Mouse (Mus musculus) right cerebral cortex, postnatal 14 days (tissue): ENCODE data around the gene Aox3.

Source experiments
- DNase-seq: peaks from one replicate; pipeline ENCODE4 v3.0.0; 2022

The Aox3 gene

GRCm38 (mm10) chr1:58107066-58107465, 5.9 kb upstream of the Aox3 start:
- DNase-seq = no peak

DNA sequence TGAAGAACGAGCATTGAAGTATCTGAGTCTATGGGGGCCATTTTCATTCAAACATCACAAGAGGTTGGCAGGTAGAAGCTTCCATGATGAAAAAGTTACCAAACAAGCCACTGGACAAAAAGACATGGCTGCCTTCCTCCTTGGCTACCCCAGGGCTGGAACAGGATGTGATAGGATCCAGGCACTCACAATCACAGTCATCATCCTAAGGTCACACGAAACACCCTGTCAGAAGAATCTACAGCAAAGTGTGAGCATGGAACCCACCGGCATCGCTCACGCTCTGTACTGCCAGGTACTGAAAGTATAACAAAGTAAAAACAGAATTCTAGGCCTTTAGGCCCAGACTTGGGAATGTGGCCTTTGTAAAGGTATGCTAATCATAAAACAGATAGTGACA, 2.7 kb upstream of the Aox3 start:
- DNase-seq = no peak

DNA sequence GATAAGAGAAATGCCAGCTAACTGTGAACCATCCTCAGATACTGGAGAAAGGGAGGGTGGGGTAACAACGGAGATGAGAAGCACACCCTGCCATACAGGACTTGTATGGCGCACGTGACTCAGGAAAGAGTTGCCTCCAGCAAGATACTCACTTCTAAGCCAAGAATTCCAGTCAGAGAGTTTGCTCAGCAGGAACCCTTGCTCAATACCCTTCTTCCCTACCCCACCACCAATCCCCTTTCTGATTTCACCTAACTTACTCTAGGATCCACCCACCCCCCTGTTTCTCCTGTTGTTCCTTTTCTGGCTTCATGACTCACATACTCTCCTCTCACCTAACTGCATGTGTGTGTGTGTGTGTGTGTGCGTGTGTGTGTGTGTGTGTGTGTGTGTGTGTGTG, 1.6 kb upstream of the Aox3 start:
- no peak for DNase-seq

DNA sequence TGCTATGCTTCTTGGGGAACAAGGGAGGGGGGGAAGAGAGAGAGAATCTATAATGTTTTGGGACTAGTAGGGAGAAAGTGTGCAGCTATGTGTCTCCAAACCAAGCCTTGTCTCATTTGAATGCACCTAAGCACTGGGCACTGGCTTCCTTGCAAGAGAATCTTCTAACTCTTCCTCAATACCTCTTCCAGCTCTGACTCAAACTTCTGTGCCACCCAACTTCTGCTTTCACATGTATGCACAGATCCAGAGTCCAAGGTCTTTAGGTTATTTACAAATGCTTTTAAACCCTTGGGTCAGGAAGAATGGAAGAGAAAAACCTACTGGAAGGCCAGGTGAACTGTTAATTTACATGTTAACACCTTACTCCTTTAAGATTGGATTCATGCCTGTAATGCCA, 511 bp downstream of the Aox3 start:
- DNase-seq = no peak

DNA sequence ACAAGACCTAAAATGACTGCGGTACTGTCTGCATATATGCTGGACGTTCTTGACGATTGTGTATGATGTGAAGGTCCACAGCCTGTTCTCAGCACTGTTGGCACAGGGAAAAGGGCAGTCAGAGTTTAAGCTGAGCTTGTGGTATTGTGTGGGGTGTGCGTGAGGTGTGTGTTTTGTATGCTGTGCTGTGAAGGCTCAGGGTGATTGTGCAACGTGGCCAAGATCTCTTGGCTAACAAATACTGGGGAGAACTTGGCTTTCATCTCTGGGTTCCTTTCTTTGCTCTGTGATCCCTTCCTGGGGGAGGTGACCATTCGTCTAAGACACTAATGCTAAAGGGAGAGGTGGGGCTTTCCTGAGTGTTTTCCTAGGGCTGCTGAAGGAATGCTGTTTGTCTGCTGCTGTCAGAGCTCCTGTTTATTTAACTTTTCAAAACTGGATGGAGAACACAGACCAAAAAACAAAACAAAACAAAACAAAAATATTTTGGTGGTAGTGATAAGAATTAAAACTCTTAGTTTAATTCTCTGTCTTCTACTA, 1.2 kb downstream of the Aox3 start:
- DNase-seq = no peak

- DNase-seq = no peak
Measured at GRCm38 (mm10) chr1:58114666-58115375, 1.9 kb downstream of the Aox3 start.

GRCm38 (mm10) chr1:58118231-58118630, 5.3 kb downstream of the Aox3 start:
- no peak for DNase-seq

DNA sequence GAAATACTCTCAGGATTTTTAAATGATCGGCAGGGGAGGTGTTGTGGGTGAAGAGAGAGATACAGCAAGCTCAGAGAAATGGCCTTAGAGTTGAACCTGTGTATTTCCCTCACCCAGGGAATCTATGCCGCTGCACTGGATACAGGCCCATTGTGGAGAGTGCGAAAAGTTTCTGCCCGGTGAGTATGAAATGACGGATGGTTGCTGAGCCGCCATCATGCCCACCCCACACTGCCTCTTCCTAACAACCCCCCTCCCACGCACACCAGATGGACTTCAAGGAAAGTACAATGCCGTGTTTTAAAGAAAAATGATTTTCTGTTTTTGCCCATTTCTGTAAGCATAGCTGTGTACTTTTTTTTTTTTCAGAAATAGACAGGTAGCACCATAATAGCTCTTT, 12.0 kb downstream of the Aox3 start:
- DNase-seq = no peak

DNA sequence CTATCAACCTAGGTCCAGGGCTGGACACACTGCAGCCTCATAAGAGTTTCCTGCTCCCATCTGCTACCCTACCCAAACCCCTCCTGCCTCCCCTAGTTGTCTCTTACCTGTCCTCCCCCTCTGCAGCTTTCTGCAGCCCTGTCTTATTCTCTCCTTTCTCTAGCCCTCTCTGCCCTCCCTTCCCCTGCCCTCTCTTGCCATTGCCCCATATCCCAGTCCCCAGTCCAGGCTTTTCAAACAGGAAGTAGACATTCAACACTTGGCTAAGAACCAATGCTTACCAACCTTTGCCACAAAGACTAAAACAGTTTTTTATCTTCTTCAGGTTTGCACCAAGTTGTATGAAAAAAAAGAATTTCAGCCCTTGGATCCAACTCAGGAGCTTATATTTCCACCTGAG, 25.0 kb downstream of the Aox3 start:
- DNase-seq = no peak

- DNase-seq = no peak
Measured at GRCm38 (mm10) chr1:58138986-58139385, 26.1 kb downstream of the Aox3 start.

DNA sequence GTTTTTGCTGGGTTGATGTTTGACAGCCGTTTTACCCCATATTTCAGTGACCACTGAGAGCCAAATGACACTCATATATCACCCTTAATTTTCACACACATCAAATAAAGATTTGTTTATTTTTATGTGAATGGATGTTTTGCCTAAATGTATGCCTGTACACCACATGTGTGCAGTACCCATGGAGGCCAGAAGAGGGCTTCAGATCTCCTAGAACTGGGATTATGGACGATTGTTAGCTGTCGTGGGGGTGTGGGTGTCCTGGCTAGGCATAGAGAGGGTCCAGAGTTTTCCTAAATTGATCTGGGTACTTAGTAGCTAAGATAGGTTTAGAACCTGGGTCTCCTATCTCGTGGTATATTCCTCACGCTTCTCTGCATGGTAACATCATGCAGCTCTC, 27.7 kb downstream of the Aox3 start:
- DNase-seq = no peak

DNA sequence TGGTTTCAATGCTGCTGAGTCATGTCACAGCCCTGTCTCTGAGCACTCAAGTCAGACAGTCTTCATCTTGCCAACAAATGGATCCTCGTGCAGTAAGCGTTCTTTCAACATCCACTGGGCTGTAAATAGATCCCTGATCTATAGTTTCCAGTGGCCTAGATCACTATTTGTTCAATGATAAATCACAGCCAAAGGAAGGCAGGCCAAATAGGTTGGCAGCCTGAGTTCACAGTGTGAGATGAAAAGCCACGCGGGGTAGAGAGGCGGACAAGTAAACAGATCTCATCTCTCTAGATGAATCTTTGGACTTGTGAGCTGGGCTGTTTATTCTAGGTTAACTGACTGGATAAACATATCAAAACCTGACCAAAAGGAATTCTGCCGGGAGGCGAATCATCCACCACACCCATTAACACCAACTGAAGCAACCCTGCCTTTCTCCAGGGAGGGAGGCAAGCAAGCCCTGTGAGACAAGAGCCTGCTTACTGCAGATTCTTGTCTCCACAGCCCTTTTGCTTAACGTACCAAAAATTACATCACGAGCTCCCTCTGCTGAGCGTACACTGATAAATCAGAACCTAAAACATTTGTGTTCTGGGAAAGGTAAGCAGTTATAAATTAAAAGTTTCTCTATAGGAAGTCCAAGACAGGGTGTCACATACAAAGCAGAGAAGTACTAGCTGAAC, 31.6 kb downstream of the Aox3 start:
- DNase-seq = peak; percentile 59

GRCm38 (mm10) chr1:58146026-58146425, 33.1 kb downstream of the Aox3 start:
- DNase-seq = no peak

DNA sequence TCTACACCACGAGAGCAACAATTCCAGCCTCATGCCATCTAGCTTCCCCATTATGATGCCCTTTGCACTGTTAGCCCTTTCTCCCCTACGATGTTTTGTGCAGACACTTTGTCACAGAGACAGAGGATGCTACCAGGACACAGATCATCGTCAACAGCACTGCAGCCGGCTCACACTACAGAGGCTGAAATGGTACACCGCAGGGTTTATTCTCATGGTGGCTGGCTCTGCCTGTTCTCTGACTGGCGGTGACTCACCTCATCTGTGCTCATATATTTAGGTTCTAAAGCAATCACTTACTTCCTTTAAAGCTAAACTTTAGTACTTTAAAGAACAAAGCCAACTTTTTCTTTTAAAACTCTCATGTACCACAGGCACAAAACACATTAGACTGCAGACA, 34.8 kb downstream of the Aox3 start:
- DNase-seq = no peak

- no peak for DNase-seq
Measured at GRCm38 (mm10) chr1:58152247-58152646, 39.3 kb downstream of the Aox3 start.

DNA sequence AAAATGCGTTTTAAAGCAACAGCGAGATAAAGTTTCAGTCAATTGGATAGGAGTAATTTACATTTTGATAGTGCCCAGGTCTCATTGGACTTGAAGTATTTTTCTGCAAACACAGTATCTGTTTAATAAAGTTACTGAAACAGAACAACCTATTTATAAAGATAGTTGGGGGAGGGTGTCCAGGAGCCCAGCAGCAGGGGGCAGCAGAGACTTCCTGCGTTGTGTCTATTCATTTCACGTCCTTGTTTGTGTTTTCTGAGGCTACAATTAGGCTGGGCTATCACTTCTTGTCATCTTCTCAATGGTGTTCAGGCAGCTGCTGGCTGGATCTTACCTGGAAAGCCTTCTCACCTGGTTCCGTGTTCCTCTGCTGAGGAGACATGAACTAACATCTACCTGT, 43.8 kb downstream of the Aox3 start:
- DNase-seq = peak; percentile 73

DNA sequence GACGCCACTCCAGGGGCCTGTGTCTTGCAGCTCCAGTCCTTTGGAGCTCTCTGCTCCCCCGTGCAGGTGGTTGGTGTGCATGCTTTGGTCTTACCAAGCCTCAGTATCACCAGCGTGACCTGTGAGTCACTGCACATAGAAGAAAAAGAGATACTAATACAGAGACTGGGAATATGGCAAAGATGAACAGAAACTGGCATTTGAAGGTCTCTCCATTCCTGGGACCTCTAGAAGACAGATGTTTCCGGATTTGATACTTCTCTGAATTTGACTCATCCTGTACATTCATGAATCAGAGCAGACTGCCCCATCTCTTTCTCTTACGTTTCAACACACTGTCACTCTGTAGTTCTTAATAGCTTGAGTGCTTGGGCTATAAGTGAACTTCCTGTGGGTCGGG, 57.0 kb downstream of the Aox3 start:
- no peak for DNase-seq

DNA sequence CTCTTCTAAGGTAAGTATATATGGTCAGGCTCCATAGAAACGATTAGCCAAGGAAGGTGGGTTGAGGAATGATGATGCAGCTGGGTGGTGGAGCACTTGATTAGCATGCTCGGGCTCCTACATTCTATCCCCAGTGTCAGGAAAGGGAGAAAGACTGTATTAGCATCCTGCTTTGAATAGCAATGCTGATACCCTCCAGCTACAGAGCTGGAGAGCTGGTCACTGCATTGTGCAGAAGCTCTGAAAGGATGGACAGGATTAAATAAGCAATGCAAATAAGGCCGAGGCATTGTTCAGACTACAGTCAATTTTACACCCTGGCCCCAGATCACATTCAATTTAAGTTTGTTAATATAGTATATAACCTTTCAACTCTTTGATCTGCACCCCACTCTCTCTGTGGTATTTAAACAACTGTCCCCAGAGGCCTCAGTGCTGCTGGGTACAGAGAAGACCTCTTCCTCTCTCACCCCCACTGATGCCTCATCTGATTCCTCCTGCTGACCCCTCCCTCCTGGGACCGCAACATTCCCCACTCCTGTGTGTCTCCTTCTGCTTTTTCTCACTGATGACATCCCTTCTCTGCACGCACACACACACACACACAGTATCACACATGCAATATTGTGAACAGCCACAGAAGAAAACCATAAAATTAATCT, 75.7 kb downstream of the Aox3 start:
- no peak for DNase-seq

GRCm38 (mm10) chr1:58194317-58194716, 81.4 kb downstream of the Aox3 start:
- DNase-seq = no peak

GRCm38 (mm10) chr1:58194988-58195387, 82.1 kb downstream of the Aox3 start:
- no peak for DNase-seq

GRCm38 (mm10) chr1:58195541-58195940, 82.6 kb downstream of the Aox3 start:
- DNase-seq = no peak

DNA sequence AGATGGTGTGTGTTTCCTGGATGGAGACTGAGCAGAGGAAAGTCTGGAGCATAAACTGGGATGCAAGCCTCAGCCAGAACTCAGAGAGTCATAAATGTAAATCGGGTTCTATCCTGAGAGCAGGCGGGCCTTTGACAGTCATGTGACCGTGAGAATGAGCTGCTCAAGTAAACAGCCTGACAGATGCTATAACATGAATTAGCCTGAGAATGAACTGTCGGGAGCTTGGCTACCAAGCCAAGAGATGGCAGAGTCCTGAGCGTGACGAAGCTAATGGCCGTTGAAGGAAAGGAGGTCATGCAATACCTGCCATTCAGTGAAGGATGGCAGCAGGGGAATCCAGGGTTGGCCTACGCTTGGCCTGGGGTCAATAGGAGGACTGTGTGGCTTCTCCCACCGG, 84.1 kb downstream of the Aox3 start:
- DNase-seq = no peak

DNA sequence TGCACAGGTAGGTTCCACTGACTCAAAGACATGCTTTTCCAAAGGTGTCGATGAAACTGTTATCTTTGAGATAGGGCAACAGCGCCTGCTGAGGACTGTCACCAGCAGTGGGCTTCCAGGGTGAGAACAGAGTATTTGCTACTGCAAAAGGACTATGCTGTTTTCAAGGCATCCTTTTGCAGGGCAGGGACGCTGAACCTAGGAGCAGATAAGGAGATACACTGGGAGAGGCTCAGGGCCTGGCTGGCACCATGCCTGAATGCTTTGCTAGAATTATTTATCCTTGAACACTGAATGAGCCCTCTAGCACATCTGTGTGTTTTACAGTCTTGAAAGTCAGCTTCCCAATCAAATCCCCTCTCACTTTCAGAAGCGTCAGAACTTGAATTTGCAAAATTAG, 85.5 kb downstream of the Aox3 start:
- DNase-seq = no peak

DNA sequence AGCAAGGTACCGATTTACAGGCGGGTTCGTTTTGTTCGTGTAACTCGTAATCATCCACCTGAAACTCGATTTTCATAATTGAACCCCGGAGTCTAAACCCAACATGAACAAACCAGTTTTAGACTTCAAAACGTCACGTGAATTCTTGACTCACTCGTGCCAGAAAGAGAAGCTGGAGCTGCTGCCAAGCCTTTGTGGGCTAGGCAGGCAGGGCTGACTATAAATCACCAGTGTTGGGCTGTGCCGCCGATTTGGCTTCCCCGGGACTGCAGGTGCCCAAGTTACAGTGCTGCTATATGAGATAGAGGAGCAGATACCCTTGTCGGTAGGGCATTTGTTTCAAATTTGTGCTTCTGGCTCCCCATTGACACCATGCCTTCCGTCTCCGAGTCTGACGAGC, 97.3 kb downstream of the Aox3 start, which contains the start of gene Aox4:
Gene Aox4 (plus strand): TSS at position 195 of the 400 bp plus-strand sequence.
- DNase-seq = peak; percentile 46
